Mouse (Mus musculus) lung, postnatal 25 days (tissue): ENCODE results near the gene Gm4559.
"Not testable (repeated sequence)": the region's sequence is repeated elsewhere in the genome, so short reads cannot be mapped to it uniquely, and the experiment has no call there.

Source experiments
- DNase-seq: peaks from one replicate; pipeline ENCODE4 v3.0.0; 2022; ENCODE audit warnings: low spot score

Gm4559 gene

GRCm38 (mm10) chr7:142278183-142278582, 4.0 kb upstream of the Gm4559 start:
- DNase-seq: peak; percentile 59

GRCm38 (mm10) chr7:142258254-142258653, 15.9 kb downstream of the Gm4559 start, which contains the start of gene Gm2431:
Gm2431 (minus strand) TSS chr7:142258354.
- DNase-seq: not testable (repeated sequence)

- DNase-seq: peak; percentile 16
These were observed 18.6 kb downstream of the Gm4559 start for GRCm38 (mm10) chr7:142255517-142255916.

GRCm38 (mm10) chr7:142249824-142250223, 24.3 kb downstream of the Gm4559 start:
- DNase-seq: peak; percentile 17

GRCm38 (mm10) chr7:142240978-142241377, 33.2 kb downstream of the Gm4559 start, which contains the start of gene Gm40460:
Gm40460 (minus strand) TSS chr7:142241078.
- no peak for DNase-seq

- DNase-seq: no peak
These were observed 42.6 kb downstream of the Gm4559 start for GRCm38 (mm10) chr7:142231540-142231939.

GRCm38 (mm10) chr7:142229871-142230270, 44.3 kb downstream of the Gm4559 start, which contains the start of gene Krtap5-5:
Krtap5-5 (minus strand) TSS chr7:142229971.
- not testable (repeated sequence) for DNase-seq

GRCm38 (mm10) chr7:142224518-142224917, 49.6 kb downstream of the Gm4559 start:
- DNase-seq: no peak
